Mouse (Mus musculus): ENCODE data around the gene Sec14l5. TPM values are rescaled to one million over a fixed set of nuclear protein-coding genes. Genes with fewer than 3 reads are reported as not detected.
A peak's percentile ranks its signal among the peaks of the same experiment; 100 is the strongest.
"Not testable (repeated sequence)": the region's sequence is repeated elsewhere in the genome, so short reads cannot be mapped to it uniquely, and the experiment has no call there.

The Sec14l5 gene
- total RNA-seq, 4 experiments from 2014 or later, result 0.17 to 0.35 (median 0.23) TPM

DNA sequence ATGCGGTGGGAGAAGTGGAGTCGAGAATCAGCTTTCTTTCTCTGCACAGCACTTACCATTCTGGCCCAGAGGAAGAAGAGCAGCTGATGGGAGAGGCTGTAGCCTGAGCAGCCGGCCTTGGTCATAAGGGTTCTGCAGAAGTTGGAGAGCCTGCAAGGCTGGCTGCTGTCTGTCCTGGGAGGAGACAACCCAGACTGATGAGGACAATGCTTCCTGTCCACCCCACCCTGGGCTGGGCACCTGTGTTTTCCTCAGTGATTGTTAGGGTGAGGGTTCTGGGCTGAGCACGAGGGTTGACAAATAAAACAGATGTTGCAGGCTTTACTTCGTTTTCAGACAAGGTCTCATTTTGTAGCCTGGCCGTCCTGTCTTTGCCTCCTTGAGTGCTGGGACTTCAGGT lies 69.8 kb downstream of the Sec14l5 start:
- no peak for DNase-seq

DNA sequence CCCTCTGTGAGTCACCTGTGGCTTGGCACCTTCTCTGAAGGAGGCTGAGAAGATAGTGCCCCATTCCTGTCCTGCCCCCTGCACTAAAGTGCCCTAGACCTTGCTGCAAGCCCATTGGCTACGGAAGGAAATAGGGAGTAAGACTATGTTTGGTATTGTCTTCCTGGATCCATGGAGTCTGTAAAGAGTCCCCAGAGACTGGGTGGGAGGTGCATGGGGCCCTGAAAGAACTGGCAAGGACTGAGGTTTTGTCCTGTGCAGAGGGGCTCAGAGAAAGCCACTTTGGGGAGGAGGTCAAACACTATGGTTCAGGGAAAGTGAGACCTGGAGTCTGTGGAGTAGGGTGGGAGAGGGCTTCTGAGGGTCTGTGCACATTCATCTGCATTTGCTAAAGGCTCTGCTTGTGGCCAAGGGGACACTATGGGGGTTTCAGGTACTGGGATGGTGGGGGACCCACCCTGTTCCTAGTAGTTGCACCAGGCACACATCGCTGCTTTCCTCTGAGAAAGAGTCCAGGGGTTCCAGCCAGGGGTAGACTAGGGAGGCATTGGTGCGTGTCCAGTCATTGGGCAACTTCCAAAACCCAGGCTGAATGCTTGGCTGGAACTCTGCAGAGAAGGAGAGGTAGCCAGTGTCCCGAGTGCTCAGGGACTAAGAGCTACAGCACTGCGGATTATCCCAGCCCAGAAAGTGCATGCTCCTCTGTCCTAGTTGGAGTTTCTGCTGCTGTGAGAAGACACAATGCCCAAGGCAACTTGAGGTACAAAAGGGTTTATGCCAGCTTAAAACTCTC lies 70.6 kb downstream of the Sec14l5 start:
- DNase-seq, result no peak

DNA sequence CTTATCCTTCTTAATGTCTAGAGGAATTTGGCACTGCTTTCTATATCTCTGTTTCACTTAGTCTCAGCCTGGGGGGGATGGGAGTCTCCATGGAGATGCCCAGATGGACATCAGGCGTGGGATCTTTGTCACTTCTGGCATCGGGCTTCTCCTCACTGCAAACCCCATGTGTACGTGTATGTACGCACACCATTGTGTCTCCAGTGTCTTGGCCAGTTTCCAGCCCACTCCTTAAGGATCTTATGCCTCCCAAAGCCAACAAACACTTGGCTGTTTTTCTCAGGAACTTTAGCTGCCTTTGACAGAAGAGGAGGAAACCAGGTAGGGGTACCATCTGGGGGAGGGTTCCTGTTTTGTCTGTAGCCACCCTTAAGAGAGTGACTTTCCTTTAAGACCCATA lies 74.5 kb downstream of the Sec14l5 start:
- no peak for DNase-seq

DNA sequence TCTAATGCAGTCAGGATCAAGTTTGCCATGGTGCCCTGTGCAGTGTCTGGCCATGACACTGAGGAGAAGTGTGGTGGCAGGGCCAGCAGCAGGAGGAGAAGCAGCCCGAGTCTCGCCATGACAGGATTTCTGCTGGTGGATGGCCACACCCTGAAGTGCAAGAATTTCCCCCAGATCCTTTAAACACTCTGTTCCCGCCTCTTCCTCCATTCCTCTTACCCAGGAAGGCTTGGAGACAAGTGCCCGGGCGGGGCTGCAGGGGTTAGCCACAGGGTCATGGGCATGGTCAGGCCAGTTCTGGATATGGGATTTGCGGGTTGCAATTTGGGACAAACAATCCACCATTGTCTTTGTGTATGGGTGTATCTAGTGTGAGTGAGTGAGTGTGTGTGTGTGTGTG lies 75.2 kb downstream of the Sec14l5 start, which contains the start of gene AU021092:
TSS of gene AU021092 (minus strand) at position 160 of the 400 bp plus-strand sequence.
- peak; percentile 34 for DNase-seq

DNA sequence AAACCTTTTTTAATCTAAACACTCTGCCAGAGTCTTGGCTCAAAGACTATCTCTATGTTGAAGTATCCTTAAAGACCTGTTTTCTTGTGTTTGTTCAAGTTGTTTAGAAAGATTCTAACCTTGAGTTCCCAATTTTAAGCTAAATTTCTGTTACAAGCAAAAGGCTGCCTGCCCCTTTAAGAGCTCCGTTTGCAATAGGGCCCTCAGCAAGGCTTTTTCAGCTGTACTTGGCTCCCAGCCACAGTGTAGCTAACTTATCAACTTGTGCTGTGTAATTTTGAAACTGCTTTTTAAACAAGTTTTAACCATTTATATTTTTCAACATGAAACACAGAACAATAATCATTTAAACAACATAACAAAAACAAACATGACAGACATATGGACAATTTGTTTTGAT lies 79.6 kb downstream of the Sec14l5 start:
- DNase-seq, result not testable (repeated sequence)

DNA sequence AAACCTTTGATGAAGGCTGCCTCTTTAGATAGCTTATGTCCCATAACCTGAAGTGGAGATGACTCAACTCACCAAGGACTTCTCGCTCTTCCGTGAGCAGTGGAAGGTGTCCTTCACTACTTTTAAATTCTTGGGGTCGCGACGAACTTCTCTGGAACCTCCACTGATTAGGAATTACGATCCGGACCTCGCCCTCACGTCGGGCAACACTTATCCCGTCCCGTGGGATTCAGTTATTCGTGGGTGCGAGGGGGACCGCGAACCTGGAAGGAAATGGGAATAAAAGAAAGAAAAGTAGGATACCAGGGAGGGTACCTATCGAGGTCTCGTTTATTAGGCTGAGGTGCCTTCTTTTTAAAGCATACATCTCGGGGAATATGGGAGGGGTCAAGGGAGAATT lies 80.6 kb downstream of the Sec14l5 start:
- DNase-seq, result not testable (repeated sequence)

DNA sequence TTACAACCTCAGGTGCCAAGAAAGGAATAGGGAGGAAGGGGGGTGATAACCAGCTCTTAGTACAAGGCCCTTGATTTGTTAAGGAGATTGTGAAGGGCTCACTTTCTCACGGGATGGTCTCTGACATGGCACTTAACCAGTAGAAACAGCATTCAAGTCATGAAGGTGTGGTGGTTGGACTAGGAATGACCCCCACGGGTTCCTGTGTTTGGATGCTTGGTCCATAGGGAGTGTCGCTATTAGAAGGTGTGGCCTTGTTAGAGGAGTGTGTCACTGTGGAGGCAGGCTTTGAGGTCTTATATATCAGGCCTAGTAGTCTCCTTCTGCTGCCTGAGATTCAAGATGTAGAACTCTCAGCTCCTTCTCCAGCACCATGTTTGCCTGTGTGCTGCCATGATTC lies 81.2 kb downstream of the Sec14l5 start:
- not testable (repeated sequence) for DNase-seq

DNA sequence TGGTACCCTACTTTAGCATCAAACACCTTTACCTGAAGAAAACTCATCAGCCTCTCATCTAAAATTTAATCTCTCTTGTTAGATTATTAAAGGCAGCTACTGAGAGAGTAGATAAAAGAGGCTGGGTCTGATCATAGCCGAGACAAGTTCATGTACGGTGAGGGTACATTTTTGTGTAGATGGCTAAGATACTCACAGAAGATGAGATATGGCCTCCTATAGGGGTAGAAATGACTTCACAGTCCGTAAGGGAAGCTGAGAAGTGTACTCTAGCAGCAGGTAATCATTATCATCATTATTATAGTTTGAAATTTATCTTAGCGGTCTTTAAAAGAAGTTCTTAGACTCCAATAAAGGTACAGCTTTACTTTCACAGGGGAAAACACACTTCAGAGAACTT lies 86.1 kb downstream of the Sec14l5 start:
- DNase-seq, result no peak

DNA sequence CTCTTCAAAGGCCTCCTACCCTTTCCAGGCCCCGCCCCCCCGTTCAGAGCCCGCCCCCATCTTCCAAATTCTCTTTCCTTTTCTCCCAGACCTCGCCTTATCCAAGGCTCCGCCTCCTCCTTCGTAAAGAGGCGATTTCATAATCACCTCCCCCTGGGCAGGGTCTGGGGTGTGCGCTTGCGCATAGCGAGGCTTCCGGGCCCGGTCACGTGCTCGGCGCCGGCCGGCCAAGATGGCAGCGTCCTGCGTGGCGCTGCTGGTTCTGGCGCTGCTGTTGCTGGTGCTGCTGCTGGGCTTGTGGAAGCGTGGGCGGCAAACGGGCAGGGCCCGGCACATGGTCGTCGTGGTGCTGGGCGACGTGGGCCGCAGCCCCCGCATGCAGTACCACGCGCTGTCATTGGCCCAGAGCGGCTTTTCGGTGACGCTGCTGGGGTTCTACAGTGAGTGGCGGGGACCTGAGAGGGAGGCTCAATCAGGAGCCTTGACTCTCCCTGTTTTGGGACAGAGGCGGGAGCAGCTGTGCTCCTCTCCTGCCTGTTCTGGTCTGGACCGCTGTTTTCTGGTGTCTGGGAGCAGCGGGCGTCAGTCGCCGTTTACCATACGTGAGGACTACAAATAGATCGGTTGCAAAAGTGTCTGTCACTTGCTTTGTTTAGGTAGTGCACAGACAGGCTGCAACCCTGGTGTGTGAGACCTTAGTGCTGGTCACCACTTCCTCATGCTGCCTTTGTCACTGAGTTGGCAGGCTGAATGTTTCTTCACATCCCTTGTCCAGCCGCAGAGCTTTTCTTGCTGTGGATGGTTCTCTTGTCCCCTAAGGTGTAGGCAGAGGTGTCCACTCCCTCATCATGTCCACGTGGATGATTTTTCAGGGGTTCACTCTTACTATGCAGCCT lies 86.8 kb downstream of the Sec14l5 start, which contains the start of gene Alg1:
TSS of gene Alg1 (plus strand) at position 204 of the 896 bp plus-strand sequence.
- peak; percentile 93 for DNase-seq

Small RNAs within 50 kb of the gene (microRNA-seq; reads per million reads assigned to microRNA genes)
- gene Gm23689 (0 reads per million in 2 experiments), gene Gm26095 (0 reads per million in 2 experiments), gene Mir6364 (0 reads per million in 2 experiments)

Other genes with a start within 250 kb of the Sec14l5 start
- 10 to 100 TPM; 75.9 to 85.5 (median 78.3) TPM for gene Nudt16l1, start 208.3 kb upstream of the Sec14l5 start, total RNA-seq (2022)
- gene Anks3, start 182.9 kb upstream of the Sec14l5 start, total RNA-seq (2022), result 10 to 100 TPM; 48.5 to 79.6 (median 58.6) TPM
- not detected for gene Sept12, start 149.3 kb upstream of the Sec14l5 start, total RNA-seq (2022)
- gene Smim22, start 139.8 kb upstream of the Sec14l5 start, total RNA-seq (2022), result not detected
- gene Rogdi, start 133.6 kb upstream of the Sec14l5 start, total RNA-seq (2022), result 10 to 100 TPM; 24.3 to 50.0 (median 36.7) TPM
- 100 to 1,000 TPM in 3 of 4 experiments, 10 to 100 TPM in 1; 96.3 to 120 (median 114) TPM for gene Glyr1, start 97.2 kb upstream of the Sec14l5 start, total RNA-seq (2022)
- gene Ubn1, start 97.1 kb upstream of the Sec14l5 start, total RNA-seq (2022), result 10 to 100 TPM; 34.1 to 41.6 (median 38.6) TPM
- gene Ppl, start 14.7 kb upstream of the Sec14l5 start, total RNA-seq (2022), result 10 to 100 TPM in 2 of 4 experiments, 1 to 10 TPM in 2; 3.1 to 17.7 (median 9.9) TPM
- 10 to 100 TPM; 28.2 to 37.9 (median 33.4) TPM for gene Nagpa, start 56.9 kb downstream of the Sec14l5 start, total RNA-seq (2022)
- gene AU021092, start 75.2 kb downstream of the Sec14l5 start, total RNA-seq (2022), result 10 to 100 TPM; 29.9 to 35.1 (median 31.2) TPM
- gene Alg1, start 86.5 kb downstream of the Sec14l5 start, total RNA-seq (2022), result 10 to 100 TPM; 38.0 to 53.2 (median 43.5) TPM
- 10 to 100 TPM; 25.3 to 33.9 (median 32.5) TPM for gene Eef2kmt, start 108.9 kb downstream of the Sec14l5 start, total RNA-seq (2022)

All from adrenal gland, adult 8-10 months (tissue).